Mouse (Mus musculus): ENCODE measurements around the gene Cachd1. TPM values are rescaled to one million over a fixed set of nuclear protein-coding genes. Genes with fewer than 3 reads are reported as not detected.

Gene Cachd1
- polyA plus RNA-seq, 1 experiment from 2014 or later, result 7.0 TPM

- 62% methylated on average over 6 of the region's 6 CpGs for WGBS
- TF ChIP-seq CTCF (IDR thresholded peaks at IDR 0.05; ENCODE audit: low read depth), result no peak
- no peak for TF ChIP-seq EP300 (optimal IDR thresholded peaks at IDR 0.05)
- no peak for ATAC-seq (ENCODE audit: low FRiP score, low TSS enrichment)
- Histone ChIP-seq H3K27ac (replicated peaks) (no peak overlapping the region), H3K27me3 (ENCODE audit: control insufficient read depth, insufficient read depth, low read length) (no peaks in the 10 kb centered on the region), H3K9me3 (ENCODE audit: control insufficient read depth, low read length) (no peaks in the 10 kb centered on the region), H3K9ac (ENCODE audit: low read length) (no peak overlapping the region), H3K36me3 (ENCODE audit: control insufficient read depth, insufficient read depth, low read length) (no peaks in the 10 kb centered on the region), H3K4me3 (ENCODE audit: low read depth, low read length) (no peak overlapping the region), H3K4me2 (replicated peaks; ENCODE audit: low read depth) (no peak overlapping the region), H3K4me1 (replicated peaks; ENCODE audit: control insufficient read depth, insufficient read depth) (no peaks in the 10 kb centered on the region; the same call in none of the 2 replicates)
- DNase-seq (ENCODE audit: low spot score), result no peak
Observed at GRCm38 (mm10) chr4:100780911-100781310, 4.4 kb downstream of the Cachd1 start.

- Histone ChIP-seq H3K9me3 (ENCODE audit: control insufficient read depth, low read length) (no peaks in the 10 kb centered on the region), H3K4me2 (replicated peaks; ENCODE audit: low read depth) (0 out of 2 replicates have a peak overlapping the region, but pooled peaks have one; percentile 9), H3K27ac (replicated peaks) (no peak overlapping the region), H3K36me3 (ENCODE audit: control insufficient read depth, insufficient read depth, low read length) (no peaks in the 10 kb centered on the region), H3K27me3 (ENCODE audit: control insufficient read depth, insufficient read depth, low read length) (no peaks in the 10 kb centered on the region), H3K4me3 (ENCODE audit: low read depth, low read length) (no peak overlapping the region), H3K9ac (ENCODE audit: low read length) (no peak overlapping the region), H3K4me1 (replicated peaks; ENCODE audit: control insufficient read depth, insufficient read depth) (no peaks in the 10 kb centered on the region; the same call in none of the 2 replicates)
- DNase-seq (ENCODE audit: low spot score), result no peak
- 37% methylated on average over 8 of the region's 8 CpGs for WGBS
- TF ChIP-seq EP300 (optimal IDR thresholded peaks at IDR 0.05) (no peak), CTCF (IDR thresholded peaks at IDR 0.05; ENCODE audit: low read depth) (no peak)
- ATAC-seq (ENCODE audit: low FRiP score, low TSS enrichment), result no peak
Observed at GRCm38 (mm10) chr4:100782348-100782747, 5.9 kb downstream of the Cachd1 start.

- H3K27ac ChIP-seq (replicated peaks), result no peak overlapping the region
Observed at GRCm38 (mm10) chr4:100782891-100783290, 6.4 kb downstream of the Cachd1 start.

GRCm38 (mm10) chr4:100787201-100787600 is 10.7 kb downstream of the Cachd1 start:
- Histone ChIP-seq H3K27ac (replicated peaks) (no peak overlapping the region), H3K27me3 (ENCODE audit: control insufficient read depth, insufficient read depth, low read length) (no peaks in the 10 kb centered on the region), H3K9me3 (ENCODE audit: control insufficient read depth, low read length) (no peaks in the 10 kb centered on the region), H3K36me3 (ENCODE audit: control insufficient read depth, insufficient read depth, low read length) (no peaks in the 10 kb centered on the region), H3K4me1 (replicated peaks; ENCODE audit: control insufficient read depth, insufficient read depth) (no peaks in the 10 kb centered on the region; the same call in 1 of the 2 replicates), H3K4me3 (ENCODE audit: low read depth, low read length) (no peak overlapping the region), H3K4me2 (replicated peaks; ENCODE audit: low read depth) (no peak overlapping the region), H3K9ac (ENCODE audit: low read length) (no peak overlapping the region)
- no peak for ATAC-seq (ENCODE audit: low FRiP score, low TSS enrichment)
- TF ChIP-seq CTCF (IDR thresholded peaks at IDR 0.05; ENCODE audit: low read depth), result no peak
- WGBS, result 83% methylated on average over 3 of the region's 3 CpGs
- no peak for DNase-seq (ENCODE audit: low spot score)

More at GRCm38 (mm10) chr4:100782891-100783290, 6.4 kb downstream of the Cachd1 start:
- Histone ChIP-seq H3K4me2 (replicated peaks; ENCODE audit: low read depth) (no peak overlapping the region), H3K36me3 (ENCODE audit: control insufficient read depth, insufficient read depth, low read length) (no peaks in the 10 kb centered on the region), H3K4me1 (replicated peaks; ENCODE audit: control insufficient read depth, insufficient read depth) (no peaks in the 10 kb centered on the region; the same call in none of the 2 replicates), H3K4me3 (ENCODE audit: low read depth, low read length) (no peak overlapping the region), H3K27me3 (ENCODE audit: control insufficient read depth, insufficient read depth, low read length) (no peaks in the 10 kb centered on the region), H3K9ac (ENCODE audit: low read length) (no peak overlapping the region), H3K9me3 (ENCODE audit: control insufficient read depth, low read length) (no peaks in the 10 kb centered on the region)
- TF ChIP-seq EP300 (optimal IDR thresholded peaks at IDR 0.05), result no peak
- TF ChIP-seq CTCF (IDR thresholded peaks at IDR 0.05; ENCODE audit: low read depth), result no peak
- ATAC-seq (ENCODE audit: low FRiP score, low TSS enrichment) (no peak), DNase-seq (ENCODE audit: low spot score) (no peak)
- WGBS, result 75% methylated on average over 3 of the region's 3 CpGs

- H3K36me3 ChIP-seq (ENCODE audit: control insufficient read depth, insufficient read depth, low read length), result no peaks in the 10 kb centered on the region
- no peak overlapping the region for H3K27ac ChIP-seq (replicated peaks)
- H3K9me3 ChIP-seq (ENCODE audit: control insufficient read depth, low read length), result no peaks in the 10 kb centered on the region
- ATAC-seq (ENCODE audit: low FRiP score, low TSS enrichment) (no peak; the same call in 1 of the 2 replicates), DNase-seq (ENCODE audit: low spot score) (no peak)
- 49% methylated on average over 5 of the region's 5 CpGs for WGBS
- no peak overlapping the region for H3K4me3 ChIP-seq (ENCODE audit: low read depth, low read length)
- no peaks in the 10 kb centered on the region for H3K27me3 ChIP-seq (ENCODE audit: control insufficient read depth, insufficient read depth, low read length)
- no peak overlapping the region for H3K4me2 ChIP-seq (replicated peaks; ENCODE audit: low read depth)
- no peak for TF ChIP-seq EP300 (optimal IDR thresholded peaks at IDR 0.05)
- no peak for TF ChIP-seq CTCF (IDR thresholded peaks at IDR 0.05; ENCODE audit: low read depth)
- no peak overlapping the region for H3K9ac ChIP-seq (ENCODE audit: low read length)
- peaks cover 2% of the 10 kb centered on the region for H3K4me1 ChIP-seq (replicated peaks; ENCODE audit: control insufficient read depth, insufficient read depth)
Observed at GRCm38 (mm10) chr4:100790176-100790575, 13.7 kb downstream of the Cachd1 start.

GRCm38 (mm10) chr4:100793147-100793546 is 16.7 kb downstream of the Cachd1 start:
- Histone ChIP-seq H3K4me1 (replicated peaks; ENCODE audit: control insufficient read depth, insufficient read depth) (peaks cover 2% of the 10 kb centered on the region; the same call in 1 of the 2 replicates), H3K9ac (ENCODE audit: low read length) (no peak overlapping the region), H3K27ac (replicated peaks) (0 out of 2 replicates have a peak overlapping the region, but pooled peaks have one; percentile 1), H3K36me3 (ENCODE audit: control insufficient read depth, insufficient read depth, low read length) (no peaks in the 10 kb centered on the region), H3K4me3 (ENCODE audit: low read depth, low read length) (no peak overlapping the region), H3K27me3 (ENCODE audit: control insufficient read depth, insufficient read depth, low read length) (no peaks in the 10 kb centered on the region), H3K4me2 (replicated peaks; ENCODE audit: low read depth) (no peak overlapping the region), H3K9me3 (ENCODE audit: control insufficient read depth, low read length) (no peaks in the 10 kb centered on the region)
- 9% methylated on average over 2 of the region's 2 CpGs for WGBS
- no peak for TF ChIP-seq CTCF (IDR thresholded peaks at IDR 0.05; ENCODE audit: low read depth)
- no peak for TF ChIP-seq EP300 (optimal IDR thresholded peaks at IDR 0.05)
- DNase-seq (ENCODE audit: low spot score) (peak; percentile 32), ATAC-seq (ENCODE audit: low FRiP score, low TSS enrichment) (peak; percentile 61; the same call in 1 of the 2 replicates)

Measured in stomach, postnatal 0 days (tissue).